In genomic region chr11:87554386-87554785, GRCm38 (mm10) we compare ENCODE assay signal across 19 mouse cellular contexts. TPM values are rescaled to one million over a fixed set of nuclear protein-coding genes. Genes with fewer than 3 reads are reported as not detected.
DNase-seq lines count a peak whose midpoint lies in the region; ATAC-seq and TF ChIP-seq lines count a peak whose summit lies in the region.
"Had no signal": no experiment of that assay in that cellular context is flagged by ENCODE, and none has a peak within 500 bp of the region (broad histone marks: within the 10 kb centered on the region; RNA-seq: fewer than 3 reads in every experiment).

No protein-coding gene starts in this region.

- no peak overlapping the region for H3K9ac ChIP-seq in lung, embryonic 15.5 days
- no peak overlapping the region for H3K9ac ChIP-seq in stomach, postnatal 0 days (ENCODE audit: low read length)
- no peak overlapping the region for H3K9ac ChIP-seq in midbrain, embryonic 13.5 days (replicated peaks)
- H3K9ac ChIP-seq: forebrain, embryonic 15.5 days; neural tube, embryonic 12.5 days had no signal

- intact Hi-C loops in heart, postnatal 25 days (cut with DNase I), result no loop called here

- 15% methylated on average over 5 of the region's 5 CpGs for WGBS in lung, embryonic 15.5 days
- 22% methylated on average over 5 of the region's 5 CpGs for WGBS in stomach, postnatal 0 days
- 63% methylated on average over 5 of the region's 5 CpGs for WGBS in kidney, adult 2 months
- WGBS in midbrain, embryonic 13.5 days, result 53% methylated on average over 5 of the region's 5 CpGs

- peak overlapping the region; percentile 58 for H3K27ac ChIP-seq in lung, embryonic 15.5 days
- H3K27ac ChIP-seq in stomach, postnatal 0 days (replicated peaks), result peak overlapping the region; percentile 45; the same call in 1 of the 2 replicates
- H3K27ac ChIP-seq in kidney, adult 2 months (ENCODE audit: insufficient read depth, low read depth, low read length), result no peak overlapping the region
- no peak overlapping the region for H3K27ac ChIP-seq in midbrain, embryonic 13.5 days
- H3K27ac ChIP-seq: forebrain, embryonic 15.5 days; midbrain, embryonic 10.5 days; neural tube, embryonic 12.5 days had no signal

- ATAC-seq in lung, embryonic 15.5 days (ENCODE audit: borderline replicate concordance, extremely low read depth, low FRiP score, low TSS enrichment), result 0 out of 2 replicates have a peak, but pooled peaks have one; percentile 42
- peak; percentile 71 for ATAC-seq in stomach, postnatal 0 days (ENCODE audit: low FRiP score, low TSS enrichment)
- ATAC-seq in midbrain, embryonic 13.5 days, result no peak
- ATAC-seq: forebrain, embryonic 15.5 days had no signal

- no peak overlapping the region for H3K4me2 ChIP-seq in lung, embryonic 15.5 days
- H3K4me2 ChIP-seq in stomach, postnatal 0 days (replicated peaks; ENCODE audit: low read depth), result no peak overlapping the region
- no peak overlapping the region for H3K4me2 ChIP-seq in midbrain, embryonic 13.5 days (replicated peaks)
- H3K4me2 ChIP-seq: forebrain, embryonic 15.5 days; neural tube, embryonic 12.5 days had no signal

- H3K4me1 ChIP-seq in lung, embryonic 15.5 days, result peaks cover 15% of the 10 kb centered on the region
- H3K4me1 ChIP-seq in stomach, postnatal 0 days (replicated peaks; ENCODE audit: control insufficient read depth, insufficient read depth), result 0 out of 2 replicates have a peak, but pooled peaks cover 4% of the 10 kb centered on the region
- no peaks in the 10 kb centered on the region for H3K4me1 ChIP-seq in kidney, adult 2 months (ENCODE audit: control insufficient read depth, insufficient read depth, low read length)
- no peaks in the 10 kb centered on the region for H3K4me1 ChIP-seq in midbrain, embryonic 13.5 days (replicated peaks)
- H3K4me1 ChIP-seq: forebrain, embryonic 15.5 days; neural tube, embryonic 12.5 days had no signal

- no peak overlapping the region for H3K4me3 ChIP-seq in lung, embryonic 15.5 days
- no peak overlapping the region for H3K4me3 ChIP-seq in stomach, postnatal 0 days (ENCODE audit: low read depth, low read length)
- H3K4me3 ChIP-seq in kidney, adult 2 months (ENCODE audit: insufficient read depth, low read depth, low read length), result no peak overlapping the region
- no peak overlapping the region for H3K4me3 ChIP-seq in midbrain, embryonic 13.5 days (replicated peaks)
- H3K4me3 ChIP-seq: forebrain, embryonic 15.5 days; midbrain, embryonic 10.5 days; neural tube, embryonic 12.5 days had no signal

- TF ChIP-seq CTCF in stomach, postnatal 0 days (IDR thresholded peaks at IDR 0.05; ENCODE audit: low read depth), result no peak
- TF ChIP-seq CTCF in kidney, adult 2 months (conservative IDR thresholded peaks at IDR 0.05; ENCODE audit: insufficient read depth, insufficient read length, low read depth, low read length), result no peak

- H3K9me3 ChIP-seq in lung, embryonic 15.5 days, result no peaks in the 10 kb centered on the region
- no peaks in the 10 kb centered on the region for H3K9me3 ChIP-seq in stomach, postnatal 0 days (ENCODE audit: control insufficient read depth, low read length)
- H3K9me3 ChIP-seq in midbrain, embryonic 13.5 days, result no peaks in the 10 kb centered on the region
- H3K9me3 ChIP-seq: forebrain, embryonic 15.5 days; G1E; midbrain, embryonic 10.5 days; neural tube, embryonic 12.5 days had no signal

- peak; percentile 89 for DNase-seq in heart, adult 11 months
- no peak for DNase-seq in heart, postnatal 25 days (ENCODE audit: low spot score)
- peak; percentile 32 for DNase-seq in urinary bladder, postnatal 14 days (ENCODE audit: low spot score)
- DNase-seq in urinary bladder, adult 2 months (ENCODE audit: low spot score), result no peak
- DNase-seq in stomach, postnatal 0 days (ENCODE audit: low spot score), result peak; percentile 83
- no peak for DNase-seq in kidney, adult 2 months
- DNase-seq: adrenal gland, adult 2 months; cerebellum, adult 11-12 months; kidney, adult 18-20 months; liver; right cerebral cortex, postnatal 25 days had no signal

- no peak for TF ChIP-seq EP300 in stomach, postnatal 0 days (optimal IDR thresholded peaks at IDR 0.05)

- no peaks in the 10 kb centered on the region for H3K36me3 ChIP-seq in lung, embryonic 15.5 days
- no peaks in the 10 kb centered on the region for H3K36me3 ChIP-seq in stomach, postnatal 0 days (ENCODE audit: control insufficient read depth, insufficient read depth, low read length)
- H3K36me3 ChIP-seq in kidney, adult 2 months (ENCODE audit: control insufficient read depth, insufficient read depth, low read length), result no peaks in the 10 kb centered on the region
- no peaks in the 10 kb centered on the region for H3K36me3 ChIP-seq in midbrain, embryonic 13.5 days
- H3K36me3 ChIP-seq: forebrain, embryonic 15.5 days; G1E; midbrain, embryonic 10.5 days; neural tube, embryonic 12.5 days had no signal

- no peaks in the 10 kb centered on the region for H3K27me3 ChIP-seq in lung, embryonic 15.5 days
- H3K27me3 ChIP-seq in stomach, postnatal 0 days (ENCODE audit: control insufficient read depth, insufficient read depth, low read length), result no peaks in the 10 kb centered on the region
- no peaks in the 10 kb centered on the region for H3K27me3 ChIP-seq in kidney, adult 2 months (replicated peaks; ENCODE audit: control insufficient read depth, insufficient read depth, low read length)
- H3K27me3 ChIP-seq in midbrain, embryonic 13.5 days, result no peaks in the 10 kb centered on the region
- H3K27me3 ChIP-seq: forebrain, embryonic 15.5 days; neural tube, embryonic 12.5 days had no signal

- TF ChIP-seq POLR2A in kidney, adult 2 months (IDR thresholded peaks at IDR 0.05; ENCODE audit: low read depth, low read length), result no peak

RNA-seq across cellular contexts. Expression of gene Gm11492, which starts 12.1 kb away (rescaled TPM):
- not detected for total RNA-seq in heart, postnatal 25 days (2021)
- polyA plus RNA-seq in urinary bladder, adult 2 months (2012; rRNA removed), result not detected in 2 replicates
- not detected in 2 replicates for polyA plus RNA-seq in lung, embryonic 15.5 days (2015; fragmentation: Nextera tagmentation; extraction: Ambion mirVana)
- not detected in 2 replicates for polyA plus RNA-seq in stomach, postnatal 0 days (2015; fragmentation: Nextera tagmentation; extraction: Ambion mirVana)
- polyA plus RNA-seq in kidney, adult 2 months (2012; rRNA removed), result not detected in 2 replicates
- polyA plus RNA-seq in midbrain, embryonic 13.5 days (2015; fragmentation: Nextera tagmentation; extraction: Ambion mirVana), result not detected in 2 replicates
- total RNA-seq: adrenal gland, adult 2 months; gastrocnemius, postnatal 4 days; layer of hippocampus, postnatal 25 days had no signal
- polyA plus RNA-seq: adrenal gland, adult 2 months; forebrain, embryonic 15.5 days; G1E; midbrain, embryonic 10.5 days; neural tube, embryonic 12.5 days had no signal

RNA-seq across cellular contexts. Expression of gene Sept4, which starts 14.3 kb away (rescaled TPM):
- 10 to 100 TPM; 43.4 to 43.7 TPM for total RNA-seq in heart, postnatal 25 days (2021)
- polyA plus RNA-seq in urinary bladder, adult 2 months (2012; rRNA removed), result 57.9 and 72.5 TPM in 2 replicates
- 76.8 and 85.6 TPM in 2 replicates for polyA plus RNA-seq in lung, embryonic 15.5 days (2015; fragmentation: Nextera tagmentation; extraction: Ambion mirVana)
- polyA plus RNA-seq in stomach, postnatal 0 days (2015; fragmentation: Nextera tagmentation; extraction: Ambion mirVana), result 25.5 and 26.3 TPM in 2 replicates
- 36.6 and 43.1 TPM in 2 replicates for polyA plus RNA-seq in kidney, adult 2 months (2012; rRNA removed)
- 17.8 and 18.0 TPM in 2 replicates for polyA plus RNA-seq in midbrain, embryonic 13.5 days (2015; fragmentation: Nextera tagmentation; extraction: Ambion mirVana)

RNA-seq across cellular contexts. Expression of gene Mtmr4, which starts 37.6 kb away (rescaled TPM):
- total RNA-seq in heart, postnatal 25 days (2021), result 10 to 100 TPM; 26.3 to 26.4 TPM
- 26.1 and 27.2 TPM in 2 replicates for polyA plus RNA-seq in urinary bladder, adult 2 months (2012; rRNA removed)
- 34.8 and 34.9 TPM in 2 replicates for polyA plus RNA-seq in lung, embryonic 15.5 days (2015; fragmentation: Nextera tagmentation; extraction: Ambion mirVana)
- polyA plus RNA-seq in stomach, postnatal 0 days (2015; fragmentation: Nextera tagmentation; extraction: Ambion mirVana), result 9.4 and 11.5 TPM in 2 replicates
- 26.0 and 29.3 TPM in 2 replicates for polyA plus RNA-seq in kidney, adult 2 months (2012; rRNA removed)
- polyA plus RNA-seq in midbrain, embryonic 13.5 days (2015; fragmentation: Nextera tagmentation; extraction: Ambion mirVana), result 61.8 and 66.6 TPM in 2 replicates

Comparison
In these comparisons a context has a peak if more than half of its experiments do, and no peak if none do; other contexts are left out.
1. DNase-seq: peak in heart, adult 11 months (single experiment), urinary bladder, postnatal 14 days (single experiment) and stomach, postnatal 0 days (single experiment); none in heart, postnatal 25 days (single experiment), urinary bladder, adult 2 months (single experiment) and kidney, adult 2 months (single experiment).
2. H3K27ac ChIP-seq: peak in lung, embryonic 15.5 days (single experiment) and stomach, postnatal 0 days (single experiment); none in kidney, adult 2 months (single experiment) and midbrain, embryonic 13.5 days (single experiment).